Mouse (Mus musculus) left cerebral cortex, adult 8-10 months (tissue): ENCODE results near the gene Usp40. TPM values are rescaled to one million over a fixed set of nuclear protein-coding genes. Genes with fewer than 3 reads are reported as not detected.

Experiments used
- microRNA-seq, 2 experiments: library from miRNA; unstranded; fragments of <30 nt; microRNA quantifications; one replicate each; pipeline ENCODE4 v1.2.0; 2022
- total RNA-seq, 4 experiments: library from RNA; stranded (reverse); gene quantifications; 2 replicates each; pipeline ENCODE4 v1.2.4; 2022

Gene Usp40
- total RNA-seq, 4 experiments from 2014 or later, result 21.4 to 23.2 (median 23.0) TPM

Small RNA genes lying within 50 kb of the gene (microRNA-seq; reads per million reads assigned to microRNA genes)
- 0 reads per million in 2 experiments for gene Gm25198

Other genes with a start within 250 kb of the Usp40 start
- 1 to 10 TPM; 1.7 to 2.4 (median 1.9) TPM for gene Sag, start 204.9 kb downstream of the Usp40 start, total RNA-seq
- gene Dgkd, start 155.3 kb downstream of the Usp40 start, total RNA-seq, result 10 to 100 TPM; 83.1 to 97.4 (median 89.4) TPM
- not detected for gene Ugt1a10, start 46.8 kb upstream of the Usp40 start, total RNA-seq
- not detected for gene Ugt1a9, start 62.2 kb upstream of the Usp40 start, total RNA-seq
- not detected for gene Ugt1a8, start 79.3 kb upstream of the Usp40 start, total RNA-seq
- gene Ugt1a7c, start 86.5 kb upstream of the Usp40 start, total RNA-seq, result 1 to 10 TPM; 1.0 to 2.1 (median 1.9) TPM
- under 1 TPM in 2 of 4 experiments, not detected in 2; 0.28 to 0.32 TPM for gene Ugt1a6b, start 94.7 kb upstream of the Usp40 start, total RNA-seq
- 1 to 10 TPM; 1.3 to 2.5 (median 2.0) TPM for gene Ugt1a6a, start 126.3 kb upstream of the Usp40 start, total RNA-seq
- gene Ugt1a5, start 157.5 kb upstream of the Usp40 start, total RNA-seq, result under 1 TPM in 1 of 4 experiments, not detected in 3; 0.17 TPM
- gene Ugt1a2, start 192.1 kb upstream of the Usp40 start, total RNA-seq, result not detected
- gene Dnajb3, start 197.2 kb upstream of the Usp40 start, total RNA-seq, result 1 to 10 TPM; 1.2 to 3.1 (median 2.2) TPM
- gene Ugt1a1, start 203.4 kb upstream of the Usp40 start, total RNA-seq, result under 1 TPM in 1 of 4 experiments, not detected in 3; 0.26 TPM
- under 1 TPM in 3 of 4 experiments, not detected in 1; 0.07 to 0.40 (median 0.18) TPM for gene Mroh2a, start 218.4 kb upstream of the Usp40 start, total RNA-seq